Mouse (Mus musculus) brain, embryonic 14.5 days (tissue): ENCODE measurements at regions not wholly inside any gene's neighbourhood (a gene's known extent, or its start where the extent isn't known, plus 50 kb on each side); places are given as distances from the start of the nearest gene placed in this dataset.

Source experiments
- DNase-seq: peaks from one replicate; pipeline ENCODE4 v3.0.0-alpha.2; 2011; ENCODE audit warnings: low read depth
- CTCF ChIP-seq: fragments of 200-500 bp; IDR thresholded peaks from 2 replicates; pipeline ENCODE4 v1.5.1; 2012; ENCODE audit warnings: inconsistent platforms, mild to moderate bottlenecking, moderate library complexity, borderline replicate concordance; ENCODE audit not compliant: insufficient read depth, insufficient read length; ENCODE audit errors: extremely low read depth
- POLR2A ChIP-seq: fragments of 200-500 bp; IDR thresholded peaks from 2 replicates; pipeline ENCODE4 v1.6.1; 2012; ENCODE audit warnings: mild to moderate bottlenecking, inconsistent platforms, borderline replicate concordance; ENCODE audit not compliant: poor library complexity, insufficient read depth, insufficient read length, severe bottlenecking; ENCODE audit errors: extremely low read depth

DNA sequence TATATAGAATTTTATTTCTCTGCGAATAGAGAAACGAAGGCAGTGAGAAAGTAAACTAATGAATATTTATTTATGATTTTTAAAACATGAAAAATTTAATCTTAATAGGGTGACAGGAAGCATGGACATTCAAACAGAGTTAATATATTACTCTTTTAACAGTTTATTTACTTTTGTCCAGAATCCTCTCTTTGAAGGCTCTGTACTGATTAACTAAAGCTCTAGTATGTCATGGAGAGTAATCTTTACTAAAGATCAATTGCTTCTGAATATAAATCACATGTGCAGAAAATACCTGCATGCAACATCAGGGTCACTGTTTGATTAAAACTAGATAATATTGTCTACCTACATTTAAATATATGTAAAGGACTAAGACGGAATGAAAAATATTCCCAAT lies 818.7 kb upstream of the Robo1 start:
- TF ChIP-seq CTCF, result no peak
- no peak for TF ChIP-seq POLR2A
- DNase-seq, result no peak

DNA sequence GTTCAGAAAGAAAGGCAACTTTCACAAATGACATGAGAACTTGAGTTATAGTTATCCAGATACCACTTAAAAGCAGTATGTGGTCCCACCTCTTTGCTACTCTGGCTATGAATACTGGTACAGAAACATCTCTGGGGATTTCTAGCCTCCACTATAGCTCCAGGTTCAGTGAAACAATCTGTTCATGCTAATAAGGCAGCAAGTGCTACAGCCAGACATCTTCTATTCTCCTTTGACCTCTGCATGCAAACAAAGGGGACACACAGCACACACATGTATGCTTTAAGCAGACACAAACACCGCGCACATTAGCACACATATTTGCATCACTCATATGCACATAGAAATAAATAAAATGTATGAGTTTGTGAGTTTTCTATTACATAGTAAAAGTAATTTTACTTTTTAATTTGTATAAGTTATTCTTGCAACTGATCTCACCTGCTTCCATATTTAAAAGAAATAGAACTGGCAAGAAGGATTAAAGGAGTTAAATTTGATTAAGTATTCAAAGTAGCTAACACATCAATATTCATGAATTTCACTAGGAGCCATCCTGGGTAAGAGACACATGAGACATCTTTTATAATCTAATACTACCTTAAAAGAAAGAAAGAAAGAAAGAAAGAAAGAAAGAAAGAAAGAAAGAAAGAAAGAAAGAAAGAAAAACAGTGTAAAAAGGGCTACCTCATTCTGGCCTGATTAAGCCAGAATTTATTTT lies 811.5 kb upstream of the Robo1 start:
- TF ChIP-seq CTCF (no peak), POLR2A (no peak)
- DNase-seq, result peak; percentile 64

DNA sequence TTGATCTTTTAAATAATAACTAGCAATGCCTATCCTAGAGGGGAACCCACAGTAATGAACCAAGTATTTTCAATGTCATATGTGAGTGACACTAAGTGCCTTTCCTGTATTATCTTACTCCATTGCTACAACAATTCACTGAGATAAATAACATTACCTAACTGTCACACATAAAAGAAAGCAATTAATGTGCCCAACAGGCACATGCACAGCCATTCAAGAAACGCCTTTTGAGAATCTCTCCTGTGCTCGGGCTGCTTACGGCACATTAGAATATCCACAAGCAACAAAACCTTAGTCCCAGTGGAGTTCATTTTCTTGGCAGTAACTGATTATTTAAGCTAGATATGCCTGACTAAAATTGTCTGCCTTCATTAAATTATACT lies 810.9 kb upstream of the Robo1 start:
- DNase-seq, result peak; percentile 84

DNA sequence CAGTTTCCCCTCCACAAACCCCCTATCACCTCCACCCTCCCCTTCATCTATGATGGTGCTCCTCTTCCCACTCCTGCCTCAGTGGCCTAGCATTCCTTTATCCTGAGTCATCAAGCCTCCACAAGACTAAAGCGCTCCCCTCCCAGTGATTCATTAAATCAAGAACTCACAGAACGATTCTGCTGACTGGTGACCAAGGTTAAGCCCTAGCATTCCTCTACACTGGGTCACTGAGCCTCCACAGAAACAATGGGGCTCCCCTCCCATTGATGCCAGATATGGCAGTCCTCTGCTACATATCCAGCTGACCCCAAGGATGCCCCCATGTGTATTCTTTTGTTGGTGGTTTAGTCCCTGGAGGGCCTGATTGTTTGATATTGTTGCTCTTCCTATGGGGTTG lies 796.7 kb upstream of the Robo1 start:
- no peak for DNase-seq
- TF ChIP-seq CTCF, result no peak
- TF ChIP-seq POLR2A, result no peak

More for the DNA sequence above, 810.9 kb upstream of the Robo1 start:
- no peak for TF ChIP-seq POLR2A

DNA sequence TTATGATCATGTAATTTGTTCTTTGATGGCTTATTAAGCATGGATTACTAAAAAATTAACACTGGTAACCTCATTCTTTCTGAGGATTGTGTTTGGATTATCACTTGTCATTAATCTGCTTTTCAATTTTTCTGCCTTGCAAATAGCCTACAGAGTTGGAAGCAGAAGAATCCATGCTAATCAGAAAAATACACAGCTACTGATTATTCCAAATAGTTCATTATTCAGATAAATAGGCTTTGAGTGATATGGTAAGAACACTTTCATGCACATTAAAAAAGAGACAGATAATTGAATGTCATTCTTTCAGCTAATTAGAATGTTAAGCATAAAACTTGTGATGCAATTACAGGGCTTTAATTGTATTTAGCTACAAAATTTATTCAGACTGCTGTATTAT lies 768.8 kb upstream of the Robo1 start:
- TF ChIP-seq CTCF, result no peak
- no peak for TF ChIP-seq POLR2A
- peak; percentile 59 for DNase-seq
